Mouse (Mus musculus) yolk sac, embryonic 10.5 days (tissue): ENCODE data around the gene Gabrg1.

Source experiments
- DNase-seq: peaks from one replicate; pipeline ENCODE4 v3.0.0-alpha.2; 2017; ENCODE audit warnings: low spot score

Gene Gabrg1

DNA sequence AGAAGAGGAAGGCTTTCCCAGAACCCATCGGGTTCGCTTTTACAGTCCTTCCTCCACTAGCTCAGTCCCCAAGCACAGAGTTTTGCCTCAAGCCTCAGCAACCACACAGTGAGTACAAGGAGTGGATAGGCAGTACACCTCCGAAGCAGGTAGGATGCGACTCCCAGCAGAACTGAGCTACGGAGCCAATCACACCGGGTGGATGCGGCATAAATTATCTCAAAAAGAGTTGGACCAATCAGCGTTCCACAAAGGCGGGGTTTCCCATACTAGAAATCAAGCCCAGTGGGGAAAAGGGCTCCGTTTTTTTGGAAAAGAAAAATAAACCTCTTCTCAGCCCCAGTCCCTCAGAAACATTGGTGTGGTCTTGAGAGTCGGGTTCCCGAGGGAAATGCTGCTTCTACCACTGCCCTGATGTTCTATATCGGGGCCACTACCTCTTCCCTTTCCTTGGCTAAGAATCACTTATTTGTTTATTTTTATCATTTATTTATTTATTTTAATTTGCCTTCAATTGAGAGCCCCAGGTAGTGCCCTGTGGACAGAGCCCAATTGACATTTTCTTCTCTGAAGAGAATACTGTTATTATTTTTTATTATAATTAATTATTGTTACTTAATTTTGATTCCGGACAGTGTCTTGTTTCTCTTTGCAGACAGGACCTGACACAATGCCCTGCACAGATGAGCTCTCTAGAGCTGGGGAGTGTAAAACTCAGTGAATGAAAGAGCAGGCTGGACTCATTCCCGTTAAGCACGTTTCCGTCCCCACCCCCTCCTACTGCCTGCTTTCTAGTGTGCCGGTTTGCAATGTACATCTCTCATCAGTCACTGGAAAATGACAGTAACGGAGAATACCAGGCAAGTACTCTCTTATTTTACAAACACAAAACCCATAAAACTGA lies at the start of gene Gabrg1:
TSS of gene Gabrg1 (minus strand) at position 426 of the 904 bp plus-strand sequence.
- peak; percentile 5 for DNase-seq

GRCm38 (mm10) chr5:70884026-70884425 lies 41.6 kb upstream of the Gabrg1 start:
- DNase-seq, result no peak

DNA sequence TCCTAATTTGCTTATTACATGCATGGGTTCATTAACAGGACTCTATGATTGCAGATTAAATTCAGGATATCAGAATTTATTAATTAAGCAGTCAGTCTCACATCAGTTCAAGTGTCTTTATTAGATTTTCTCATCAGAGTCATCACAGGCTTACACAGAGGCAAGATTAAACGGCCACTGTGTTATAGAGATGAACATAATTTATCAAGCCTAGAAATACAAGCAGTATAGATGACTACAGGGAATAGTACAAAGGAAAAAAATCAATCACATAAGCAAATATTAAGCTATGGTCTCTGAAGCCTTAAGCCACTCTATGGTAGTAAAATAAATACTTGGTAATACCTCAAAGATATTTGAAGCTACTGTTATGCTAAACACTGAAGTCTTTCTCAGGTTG lies 27.7 kb upstream of the Gabrg1 start:
- DNase-seq, result no peak

DNA sequence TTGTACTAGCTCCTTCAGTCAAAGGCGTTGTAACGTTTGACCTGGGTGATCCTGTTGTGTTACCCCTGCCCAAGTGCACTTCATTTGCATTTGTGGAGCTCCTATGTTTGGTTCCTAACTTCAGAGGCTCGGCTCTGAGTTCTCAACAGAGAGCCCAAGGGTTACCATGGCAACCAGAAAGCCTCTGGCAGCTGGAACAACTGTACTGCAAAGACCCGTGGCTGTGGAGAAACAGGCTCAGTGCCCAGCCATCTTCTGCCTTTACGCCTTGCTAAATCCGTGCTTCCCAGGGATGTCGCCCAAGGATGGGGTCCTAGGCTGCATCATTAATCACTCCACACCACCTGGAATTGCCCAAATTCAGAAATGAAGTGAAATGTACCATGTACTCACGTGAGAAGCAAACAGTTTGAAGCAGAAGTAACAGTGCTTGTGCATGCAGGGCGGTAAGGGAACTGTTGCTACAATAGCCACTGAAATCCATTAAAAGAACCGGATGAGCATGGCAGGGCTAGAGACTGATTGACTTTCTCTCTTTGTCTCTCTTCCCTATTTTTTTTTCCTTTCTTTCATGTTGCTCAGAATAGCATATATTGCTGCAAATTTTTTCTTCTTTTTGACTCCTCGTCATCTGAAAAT lies 798 bp upstream of the Gabrg1 start:
- peak; percentile 4 for DNase-seq

DNA sequence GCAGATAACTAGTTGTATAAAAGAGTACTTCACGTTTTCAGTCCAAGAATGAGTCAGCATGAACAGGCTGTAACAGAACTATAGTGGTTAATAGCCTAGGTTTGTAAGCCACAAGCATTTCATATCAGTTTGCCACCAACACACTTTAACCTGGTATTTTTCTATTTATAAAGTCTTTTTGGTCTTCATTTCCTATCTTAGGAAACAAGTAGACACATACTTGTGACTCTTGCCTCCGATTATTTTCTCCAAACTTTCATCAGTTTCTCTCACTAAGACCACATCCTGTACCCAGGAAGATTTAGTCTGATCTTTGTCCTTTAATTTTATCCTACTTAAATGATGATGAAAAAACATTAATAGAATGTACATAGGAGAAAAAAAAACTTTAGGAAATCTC lies 23.7 kb downstream of the Gabrg1 start:
- DNase-seq, result no peak

- DNase-seq, result no peak
Observed at GRCm38 (mm10) chr5:70736156-70736555, 106.3 kb downstream of the Gabrg1 start.

DNA sequence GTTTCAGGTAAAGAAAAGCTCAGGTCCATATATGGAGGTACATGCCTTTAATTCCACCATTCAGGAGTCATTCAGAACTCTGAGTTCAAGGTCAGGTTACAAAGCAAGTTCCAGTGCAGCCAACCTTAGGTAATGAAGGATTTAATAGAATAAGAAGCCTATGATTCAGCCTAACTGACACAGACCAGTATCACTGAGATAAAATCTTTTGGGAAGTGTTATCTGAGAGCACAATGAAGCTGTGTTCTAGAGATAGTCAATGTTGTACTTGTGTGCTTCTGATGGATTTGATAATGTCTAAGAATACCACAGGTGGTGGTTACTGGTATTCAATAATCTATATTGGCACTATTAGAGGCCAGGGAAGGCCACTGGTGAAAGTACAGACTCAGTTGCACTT lies 138.1 kb downstream of the Gabrg1 start:
- no peak for DNase-seq
